Mouse (Mus musculus): ENCODE data around the gene Dpp6. TPM values are rescaled to one million over a fixed set of nuclear protein-coding genes. Genes with fewer than 3 reads are reported as not detected.

Gene Dpp6
- total RNA-seq, 2 experiments from 2014 or later, result 4.3 to 5.5 TPM

- DNase-seq, result no peak
These were observed 563.8 kb downstream of the Dpp6 start for GRCm38 (mm10) chr5:27380656-27381385.

GRCm38 (mm10) chr5:27398371-27398770 is 581.4 kb downstream of the Dpp6 start:
- no peak for DNase-seq

- no peak for DNase-seq
These were observed 582.1 kb downstream of the Dpp6 start for GRCm38 (mm10) chr5:27399111-27399510.

- DNase-seq, result no peak
These were observed 585.6 kb downstream of the Dpp6 start for GRCm38 (mm10) chr5:27402616-27403015.

GRCm38 (mm10) chr5:27408854-27409253 is 591.9 kb downstream of the Dpp6 start:
- DNase-seq, result no peak

GRCm38 (mm10) chr5:27413023-27413422 is 596.0 kb downstream of the Dpp6 start:
- DNase-seq, result no peak

GRCm38 (mm10) chr5:27415518-27415917 is 598.5 kb downstream of the Dpp6 start:
- DNase-seq, result no peak

GRCm38 (mm10) chr5:27416571-27416970 is 599.6 kb downstream of the Dpp6 start:
- no peak for DNase-seq

GRCm38 (mm10) chr5:27417398-27417797 is 600.4 kb downstream of the Dpp6 start:
- no peak for DNase-seq

GRCm38 (mm10) chr5:27418856-27419255 is 601.9 kb downstream of the Dpp6 start:
- DNase-seq, result no peak

- DNase-seq, result no peak
These were observed 604.2 kb downstream of the Dpp6 start for GRCm38 (mm10) chr5:27421090-27421635.

- DNase-seq, result no peak
These were observed 606.8 kb downstream of the Dpp6 start for GRCm38 (mm10) chr5:27423766-27424165.

- DNase-seq, result no peak
These were observed 607.6 kb downstream of the Dpp6 start for GRCm38 (mm10) chr5:27424484-27425080.

GRCm38 (mm10) chr5:27426200-27426599 is 609.2 kb downstream of the Dpp6 start:
- no peak for DNase-seq

GRCm38 (mm10) chr5:27433584-27433983 is 616.6 kb downstream of the Dpp6 start:
- DNase-seq, result no peak

- DNase-seq, result no peak
These were observed 636.3 kb downstream of the Dpp6 start for GRCm38 (mm10) chr5:27453201-27453845.

GRCm38 (mm10) chr5:27454386-27454785 is 637.4 kb downstream of the Dpp6 start:
- no peak for DNase-seq

- DNase-seq, result no peak
These were observed 640.0 kb downstream of the Dpp6 start for GRCm38 (mm10) chr5:27456981-27457380.

GRCm38 (mm10) chr5:27457686-27458085 is 640.7 kb downstream of the Dpp6 start:
- no peak for DNase-seq

GRCm38 (mm10) chr5:27474964-27475465 is 658.0 kb downstream of the Dpp6 start:
- DNase-seq, result no peak

GRCm38 (mm10) chr5:27481706-27482105 is 664.7 kb downstream of the Dpp6 start:
- no peak for DNase-seq

GRCm38 (mm10) chr5:27486138-27486537 is 669.1 kb downstream of the Dpp6 start:
- no peak for DNase-seq

- DNase-seq, result no peak
These were observed 673.9 kb downstream of the Dpp6 start for GRCm38 (mm10) chr5:27490942-27491341.

All from gastrocnemius, postnatal 10 days (tissue).